Mouse (Mus musculus) testis, adult 2 months (tissue): ENCODE data around the gene Dctn5. TPM values are rescaled to one million over a fixed set of nuclear protein-coding genes. Genes with fewer than 3 reads are reported as not detected.

Experiments used
- H3K27ac ChIP-seq: fragments of 200-500 bp; 2 replicates; pipeline ENCODE4 v1.5.1; 2012; ENCODE audit warnings: low read depth, low read length; ENCODE audit not compliant: control insufficient read depth, insufficient read depth
- H3K27me3 ChIP-seq: fragments of 200-500 bp; 2 replicates; pipeline ENCODE4 v1.6.1; 2012; ENCODE audit warnings: mild to moderate bottlenecking, low read length, moderate library complexity; ENCODE audit not compliant: control insufficient read depth, insufficient read depth
- H3K36me3 ChIP-seq: fragments of 200-500 bp; 2 replicates; pipeline ENCODE4 v1.6.1; 2012; ENCODE audit warnings: mild to moderate bottlenecking, low read length; ENCODE audit not compliant: control insufficient read depth, insufficient read depth
- H3K4me1 ChIP-seq: fragments of 200-500 bp; 2 replicates; pipeline ENCODE4 v1.6.1; 2012; ENCODE audit warnings: low read length; ENCODE audit not compliant: control insufficient read depth, insufficient read depth
- H3K4me3 ChIP-seq: fragments of 200-500 bp; 2 replicates; pipeline ENCODE4 v1.5.1; 2012; ENCODE audit warnings: low read depth, mild to moderate bottlenecking, low read length, moderate library complexity, mixed read lengths; ENCODE audit not compliant: control insufficient read depth
- CTCF ChIP-seq: fragments of 200-500 bp; IDR thresholded peaks from 2 replicates; pipeline ENCODE4 v1.5.1; 2012; ENCODE audit warnings: low read depth, mild to moderate bottlenecking, inconsistent platforms, low read length, moderate library complexity; ENCODE audit not compliant: control insufficient read depth, insufficient read depth, insufficient replicate concordance
- POLR2A ChIP-seq: fragments of 200-500 bp; IDR thresholded peaks from 2 replicates; pipeline ENCODE4 v1.6.1; 2012; ENCODE audit warnings: low read depth, mild to moderate bottlenecking, inconsistent platforms, low read length, moderate library complexity; ENCODE audit not compliant: control insufficient read depth
- polyA plus RNA-seq: library from polyadenylated mRNA; depleted of rRNA; stranded (reverse); fragments of >200 nt; gene quantifications from 2 replicates; pipeline ENCODE4 v1.2.3, GENCODE M21; 2012

Gene Dctn5
- polyA plus RNA-seq, 1 experiment: 33.0 TPM

DNA sequence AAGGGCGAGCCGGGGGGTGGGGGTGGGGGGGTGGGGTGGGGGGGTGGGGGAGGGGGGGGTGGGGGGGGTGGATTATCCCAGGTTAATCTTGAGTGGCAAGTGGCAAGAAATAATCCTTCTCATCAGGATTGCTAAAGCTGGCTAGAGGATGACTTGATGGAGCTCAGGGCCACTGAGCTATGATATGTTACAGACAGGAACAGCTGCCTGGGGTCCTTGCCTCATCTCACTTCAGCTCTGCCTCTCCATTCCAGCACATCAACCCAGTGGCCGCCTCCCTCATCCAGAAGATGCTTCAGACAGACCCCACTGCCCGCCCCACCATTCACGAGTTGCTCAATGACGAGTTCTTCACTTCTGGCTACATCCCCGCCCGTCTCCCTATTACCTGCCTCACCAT is 30.9 kb downstream of the Dctn5 start:
- Histone ChIP-seq H3K27me3 (no peaks in the 10 kb centered on the region), H3K36me3 (peaks cover 3% of the 10 kb centered on the region), H3K4me1 (peaks cover 10% of the 10 kb centered on the region), H3K4me3 (no peak overlapping the region), H3K27ac (no peak overlapping the region)
- TF ChIP-seq CTCF: no peak
- TF ChIP-seq POLR2A: no peak

DNA sequence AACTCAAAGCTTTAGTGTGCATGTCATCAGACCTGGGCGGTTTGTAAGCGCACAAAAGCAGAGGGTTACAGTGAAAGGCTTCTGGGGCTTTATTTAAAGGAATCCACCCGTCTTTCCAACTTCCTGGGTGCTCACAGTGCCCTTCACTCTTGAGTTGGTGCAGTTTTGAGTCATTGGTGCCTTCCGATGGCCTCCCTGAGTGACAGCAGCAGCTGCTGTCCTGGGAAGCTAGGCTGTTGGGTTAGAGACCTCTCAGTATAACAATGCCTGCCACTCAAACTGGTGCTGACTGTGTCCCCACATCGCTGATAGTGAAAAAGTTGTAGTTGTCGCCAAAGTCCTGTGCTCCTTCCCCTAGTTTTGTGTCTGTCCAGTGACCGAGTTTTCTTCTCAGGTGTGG is 34.4 kb downstream of the Dctn5 start:
- Histone ChIP-seq H3K27me3 (no peaks in the 10 kb centered on the region), H3K36me3 (peaks cover 3% of the 10 kb centered on the region), H3K4me1 (no peaks in the 10 kb centered on the region), H3K4me3 (no peak overlapping the region), H3K27ac (no peak overlapping the region)
- TF ChIP-seq POLR2A: no peak
- TF ChIP-seq CTCF: no peak

DNA sequence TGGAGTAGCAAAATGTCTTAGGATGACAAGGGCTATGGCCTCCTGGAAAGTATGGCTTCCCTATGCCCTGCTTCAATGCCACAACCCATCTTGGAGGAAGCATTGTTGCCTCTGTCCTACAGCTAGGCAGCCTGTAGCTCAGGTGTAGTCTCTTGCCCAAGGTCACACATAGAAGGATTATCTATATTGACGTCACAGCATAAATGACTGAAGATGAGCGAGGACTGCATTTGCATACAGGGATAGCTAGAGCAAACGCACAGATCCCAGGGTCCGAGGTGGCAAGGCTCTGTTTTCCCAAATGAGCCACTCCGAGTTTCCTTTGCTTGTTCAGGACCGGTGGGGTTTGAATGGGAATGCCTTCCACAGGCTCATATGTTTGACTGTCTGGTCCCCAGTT is 37.9 kb downstream of the Dctn5 start:
- Histone ChIP-seq H3K27ac (no peak overlapping the region), H3K4me1 (no peaks in the 10 kb centered on the region), H3K27me3 (no peaks in the 10 kb centered on the region), H3K4me3 (no peak overlapping the region), H3K36me3 (peaks cover 3% of the 10 kb centered on the region; the same call in 1 of the 2 replicates)
- TF ChIP-seq CTCF: no peak
- no peak for TF ChIP-seq POLR2A

DNA sequence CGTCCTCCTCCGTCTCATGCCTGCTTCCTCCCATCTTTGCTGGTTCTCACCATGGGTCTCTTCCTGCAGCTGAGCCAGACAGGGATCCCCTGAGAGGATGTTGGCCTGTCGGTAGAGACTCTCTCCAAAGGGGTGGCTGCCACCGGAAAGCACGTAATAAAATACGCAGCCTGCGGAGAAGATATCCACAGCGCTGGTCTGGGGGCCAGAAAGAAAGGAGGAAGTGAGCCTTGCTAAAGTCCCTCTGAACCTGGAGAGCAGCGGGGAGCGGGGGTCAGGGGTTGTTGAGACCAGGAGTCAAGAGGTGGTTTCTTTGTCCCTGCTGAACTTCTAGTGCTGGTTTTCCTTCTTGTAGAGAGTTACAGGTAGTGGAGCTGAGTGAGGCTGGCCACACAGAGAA is 38.8 kb downstream of the Dctn5 start:
- no peak overlapping the region for H3K4me3 ChIP-seq
- H3K4me1 ChIP-seq: no peaks in the 10 kb centered on the region
- H3K36me3 ChIP-seq: 0 out of 2 replicates have a peak, but pooled peaks cover 1% of the 10 kb centered on the region
- H3K27ac ChIP-seq: no peak overlapping the region
- TF ChIP-seq POLR2A (no peak), CTCF (no peak)
- H3K27me3 ChIP-seq: no peaks in the 10 kb centered on the region

DNA sequence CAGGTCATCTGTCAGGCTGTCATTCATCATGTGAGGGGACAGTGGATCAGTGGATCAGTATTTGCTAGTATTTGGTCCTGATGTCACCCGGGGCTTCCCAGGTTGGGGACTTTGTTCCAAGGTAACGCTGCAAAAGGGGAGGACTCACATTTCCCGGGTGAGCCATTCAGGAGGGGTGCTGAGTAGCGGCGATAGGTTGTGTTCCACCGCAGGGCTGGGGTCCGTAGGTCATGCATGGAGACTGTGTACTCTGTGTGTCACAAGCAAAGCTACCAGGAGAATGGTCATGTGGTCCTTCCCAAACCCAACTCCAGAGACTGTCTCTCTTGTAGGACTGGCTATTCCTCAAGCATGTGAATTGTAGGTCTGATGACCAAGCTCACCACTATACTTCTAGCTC is 47.9 kb downstream of the Dctn5 start:
- peaks cover 3% of the 10 kb centered on the region; the same call in 1 of the 2 replicates for H3K4me1 ChIP-seq
- no peaks in the 10 kb centered on the region for H3K36me3 ChIP-seq
- H3K27me3 ChIP-seq: no peaks in the 10 kb centered on the region
- H3K4me3 ChIP-seq: no peak overlapping the region
- no peak for TF ChIP-seq CTCF
- TF ChIP-seq POLR2A: no peak
- no peak overlapping the region for H3K27ac ChIP-seq

DNA sequence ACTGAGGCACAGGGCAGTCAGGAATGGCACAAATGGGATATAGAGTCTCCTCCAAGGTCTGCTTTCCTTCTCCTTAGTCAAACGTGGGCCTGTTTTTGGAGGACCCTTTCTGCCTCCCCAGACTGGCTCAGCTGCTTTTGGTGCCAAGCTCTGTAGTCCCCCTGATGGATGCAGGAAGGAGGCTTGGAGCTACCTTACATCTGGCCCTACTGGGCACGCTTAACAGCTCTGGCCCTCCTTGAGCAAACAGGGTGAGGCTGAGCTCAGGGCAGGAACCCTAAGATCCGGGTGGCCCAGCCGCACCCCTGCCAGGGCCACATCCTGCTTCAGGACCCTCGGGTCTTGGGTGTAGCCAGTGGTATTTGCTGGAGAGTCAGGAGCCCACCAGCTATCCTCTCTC is 51.7 kb downstream of the Dctn5 start:
- Histone ChIP-seq H3K36me3 (no peaks in the 10 kb centered on the region), H3K4me3 (no peak overlapping the region), H3K27ac (no peak overlapping the region), H3K27me3 (no peaks in the 10 kb centered on the region), H3K4me1 (peaks cover 6% of the 10 kb centered on the region; the same call in 1 of the 2 replicates)
- TF ChIP-seq CTCF (no peak), POLR2A (no peak)

DNA sequence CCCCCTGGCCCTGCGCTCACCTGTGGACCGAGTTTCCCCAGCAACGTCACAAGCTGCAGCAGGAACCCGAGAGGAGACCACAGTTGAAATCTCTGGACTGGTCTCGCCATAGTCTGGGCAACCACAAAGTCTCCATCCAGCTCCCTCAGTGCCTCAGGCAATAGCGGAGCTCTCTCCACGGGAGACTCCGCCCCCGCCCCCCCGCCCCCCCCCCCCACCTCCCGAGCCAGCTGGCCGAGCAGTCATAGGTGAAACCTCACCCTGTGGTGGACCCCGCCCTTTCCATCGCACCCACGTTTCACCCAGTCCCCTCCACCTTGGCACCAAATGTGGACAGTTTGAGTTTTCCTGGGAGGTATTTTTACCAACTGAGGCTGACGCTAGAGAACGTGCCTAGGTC is 53.2 kb downstream of the Dctn5 start, which contains the start of gene Ern2:
TSS of gene Ern2 (minus strand) at position 165 of the 400 bp plus-strand sequence.
- Histone ChIP-seq H3K4me3 (peak within 1 kb of the TSS; percentile 63), H3K27ac (no peak within 1 kb of the TSS), H3K27me3 (no peaks in the 10 kb centered on the region), H3K36me3 (no peaks in the 10 kb centered on the region), H3K4me1 (peaks cover 11% of the 10 kb centered on the region)
- TF ChIP-seq CTCF (no peak), POLR2A (no peak)

DNA sequence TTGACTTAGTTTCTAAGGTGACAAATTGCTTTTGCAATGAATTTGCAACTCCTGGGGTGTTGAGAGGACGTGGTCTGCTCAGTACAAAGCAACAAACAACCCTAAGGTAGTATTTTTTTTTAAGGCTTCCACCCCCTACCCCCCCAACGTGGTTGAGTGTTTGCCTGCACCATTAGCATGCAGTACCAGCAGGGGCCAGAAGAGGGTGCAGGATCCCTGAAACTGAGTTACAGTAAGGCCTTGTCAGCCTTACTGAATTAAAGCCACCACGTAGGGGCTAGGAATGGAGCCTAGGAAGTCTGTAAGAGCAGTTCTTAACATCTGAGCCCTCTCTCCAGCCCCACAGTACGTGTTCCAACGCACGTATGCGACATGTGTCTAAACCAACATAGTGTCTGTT is 56.6 kb downstream of the Dctn5 start:
- H3K36me3 ChIP-seq: no peaks in the 10 kb centered on the region
- TF ChIP-seq CTCF: peak; percentile 84; the same call in 1 of the 2 replicates
- no peak for TF ChIP-seq POLR2A
- no peaks in the 10 kb centered on the region for H3K27me3 ChIP-seq
- H3K4me3 ChIP-seq: no peak overlapping the region
- H3K27ac ChIP-seq: no peak overlapping the region
- H3K4me1 ChIP-seq: peaks cover 12% of the 10 kb centered on the region
